Mouse (Mus musculus) CD4-positive, CD25-positive, alpha-beta regulatory T cell, adult 2 months (primary cell): ENCODE measurements around the gene Cds2.
"Not testable (repeated sequence)": the region's sequence is repeated elsewhere in the genome, so short reads cannot be mapped to it uniquely, and the experiment has no call there.

Experiments used
- DNase-seq: peaks from one replicate; pipeline ENCODE4 v3.0.0-alpha.2; 2012; ENCODE audit warnings: low read depth, low spot score

Cds2 gene

GRCm38 (mm10) chr2:132262879-132263398 lies at the start of gene Cds2:
TSS of gene Cds2 (plus strand) at chr2:132263148.
- peak; percentile 99 for DNase-seq

GRCm38 (mm10) chr2:132221611-132222073 lies 41.3 kb upstream of the Cds2 start:
- no peak for DNase-seq

GRCm38 (mm10) chr2:132224359-132224758 lies 38.6 kb upstream of the Cds2 start:
- no peak for DNase-seq

GRCm38 (mm10) chr2:132232413-132232945 lies 30.5 kb upstream of the Cds2 start:
- no peak for DNase-seq

- no peak for DNase-seq
Measured at GRCm38 (mm10) chr2:132233985-132234765, 28.8 kb upstream of the Cds2 start.

- no peak for DNase-seq
Measured at GRCm38 (mm10) chr2:132235291-132235690, 27.7 kb upstream of the Cds2 start.

GRCm38 (mm10) chr2:132235975-132236374 lies 27.0 kb upstream of the Cds2 start:
- no peak for DNase-seq

GRCm38 (mm10) chr2:132239434-132239833 lies 23.5 kb upstream of the Cds2 start:
- DNase-seq, result not testable (repeated sequence)

- DNase-seq, result peak; percentile 59
Measured at GRCm38 (mm10) chr2:132240457-132240856, 22.5 kb upstream of the Cds2 start.

- no peak for DNase-seq
Measured at GRCm38 (mm10) chr2:132243370-132243769, 19.6 kb upstream of the Cds2 start.

GRCm38 (mm10) chr2:132247539-132248313 lies 15.2 kb upstream of the Cds2 start, which contains the start of gene Tmem230:
TSS of gene Tmem230 (minus strand) at chr2:132247807.
- DNase-seq, result peak; percentile 98

- DNase-seq, result no peak
Measured at GRCm38 (mm10) chr2:132251911-132252310, 11.0 kb upstream of the Cds2 start.

- peak; percentile 99 for DNase-seq
Measured at GRCm38 (mm10) chr2:132252542-132253528, 10.1 kb upstream of the Cds2 start, which contains the start of gene Pcna. TSS of gene Pcna (minus strand) at chr2:132253314.

GRCm38 (mm10) chr2:132253603-132254002 lies 9.3 kb upstream of the Cds2 start:
- DNase-seq, result no peak

- no peak for DNase-seq
Measured at GRCm38 (mm10) chr2:132257350-132258068, 5.4 kb upstream of the Cds2 start.

GRCm38 (mm10) chr2:132260601-132261000 lies 2.3 kb upstream of the Cds2 start:
- no peak for DNase-seq

GRCm38 (mm10) chr2:132262175-132262574 lies 773 bp upstream of the Cds2 start:
- DNase-seq, result no peak

- peak; percentile 78 for DNase-seq
Measured at GRCm38 (mm10) chr2:132263421-132264265, 695 bp downstream of the Cds2 start.

GRCm38 (mm10) chr2:132264266-132264710 lies 1.3 kb downstream of the Cds2 start:
- DNase-seq, result no peak
